Mouse (Mus musculus) cerebellum, adult 8-10 months (tissue): ENCODE results near the gene Rdh8.

Experiments
- DNase-seq: peaks from one replicate; pipeline ENCODE4 v3.0.0; 2022

Rdh8 gene

GRCm38 (mm10) chr9:20837184-20837947, 19.1 kb downstream of the Rdh8 start:
- DNase-seq = no peak

GRCm38 (mm10) chr9:20838931-20839330, 20.6 kb downstream of the Rdh8 start:
- no peak for DNase-seq

GRCm38 (mm10) chr9:20842211-20842610, 23.9 kb downstream of the Rdh8 start:
- no peak for DNase-seq

- DNase-seq = no peak
These were observed 24.4 kb downstream of the Rdh8 start for GRCm38 (mm10) chr9:20842670-20843069.

GRCm38 (mm10) chr9:20850179-20850578, 31.9 kb downstream of the Rdh8 start:
- DNase-seq = no peak

- DNase-seq = no peak
These were observed 38.8 kb downstream of the Rdh8 start for GRCm38 (mm10) chr9:20857131-20857530.

GRCm38 (mm10) chr9:20859926-20860325, 41.6 kb downstream of the Rdh8 start:
- DNase-seq = no peak

- DNase-seq = no peak
These were observed 43.5 kb downstream of the Rdh8 start for GRCm38 (mm10) chr9:20861821-20862220.

GRCm38 (mm10) chr9:20862225-20862624, 43.9 kb downstream of the Rdh8 start:
- DNase-seq = no peak

GRCm38 (mm10) chr9:20866879-20867278, 48.6 kb downstream of the Rdh8 start:
- DNase-seq = no peak

- DNase-seq = peak; percentile 70
These were observed 50.2 kb downstream of the Rdh8 start, which contains the start of gene A230050P20Rik for GRCm38 (mm10) chr9:20868448-20869001. A230050P20Rik (plus strand) TSS chr9:20868642.

- no peak for DNase-seq
These were observed 50.9 kb downstream of the Rdh8 start for GRCm38 (mm10) chr9:20869246-20869645.

- DNase-seq = no peak
These were observed 52.2 kb downstream of the Rdh8 start for GRCm38 (mm10) chr9:20870211-20871173.

GRCm38 (mm10) chr9:20872991-20873390, 54.7 kb downstream of the Rdh8 start:
- no peak for DNase-seq

- no peak for DNase-seq
These were observed 55.2 kb downstream of the Rdh8 start for GRCm38 (mm10) chr9:20873521-20873920.

GRCm38 (mm10) chr9:20875021-20875790, 56.9 kb downstream of the Rdh8 start:
- DNase-seq = no peak
